Mouse (Mus musculus): ENCODE measurements around the gene Taar2.

The Taar2 gene

GRCm38 (mm10) chr10:23986419-23986818 lies 48.0 kb downstream of the Taar2 start:
- no peak for DNase-seq

Data from cerebellum, adult 11 months (tissue).